Mouse (Mus musculus) heart, adult 2 months (tissue): ENCODE data around the gene Tcerg1l. TPM values are rescaled to one million over a fixed set of nuclear protein-coding genes. Genes with fewer than 3 reads are reported as not detected.
A peak's percentile ranks its signal among the peaks of the same experiment; 100 is the strongest.

ENCODE experiments used
- DNase-seq, 2 experiments: peaks; one replicate each; pipeline ENCODE4 v3.0.0; 2021
- H3K27ac ChIP-seq: fragments of 200-600 bp; 2 replicates; pipeline ENCODE4 v1.8.1; 2022
- H3K27me3 ChIP-seq: fragments of 200-500 bp; 2 replicates; pipeline ENCODE4 v1.6.1; 2012; ENCODE audit warnings: mild to moderate bottlenecking, low read length, inconsistent platforms, mixed read lengths; ENCODE audit not compliant: control insufficient read depth, insufficient read depth
- H3K36me3 ChIP-seq: fragments of 200-500 bp; 2 replicates; pipeline ENCODE4 v1.6.1; 2012; ENCODE audit warnings: low read length, inconsistent platforms; ENCODE audit not compliant: control insufficient read depth, insufficient read depth
- H3K4me1 ChIP-seq: fragments of 200-500 bp; 2 replicates; pipeline ENCODE4 v1.6.1; 2011; ENCODE audit warnings: low read length; ENCODE audit not compliant: control insufficient read depth, insufficient read depth
- H3K4me3 ChIP-seq: fragments of 200-600 bp; 2 replicates; pipeline ENCODE4 v1.8.1; 2022
- H3K79me2 ChIP-seq: fragments of 200-500 bp; replicated peaks from 2 replicates; pipeline ENCODE4 v1.6.1; 2012; ENCODE audit warnings: mild to moderate bottlenecking, inconsistent platforms, low read length, moderate library complexity, mixed read lengths; ENCODE audit not compliant: control insufficient read depth, insufficient read depth
- H3K9ac ChIP-seq: fragments of 200-500 bp; 2 replicates; pipeline ENCODE4 v1.6.1; 2012; ENCODE audit warnings: low read depth, mild to moderate bottlenecking, control low read depth, inconsistent platforms, low read length, mixed read lengths
- CTCF ChIP-seq: fragments of 200-600 bp; IDR thresholded peaks from 2 replicates; pipeline ENCODE4 v1.8.1; 2022; ENCODE audit warnings: antibody characterized with exemption, mild to moderate bottlenecking, moderate library complexity
- EP300 ChIP-seq: fragments of 200-500 bp; IDR thresholded peaks from 2 replicates; pipeline ENCODE4 v1.6.1; 2011; ENCODE audit warnings: low read depth, low read length, control low read depth; ENCODE audit not compliant: insufficient read depth
- POLR2A ChIP-seq: fragments of 200-500 bp; IDR thresholded peaks from 2 replicates; pipeline ENCODE4 v1.6.1; 2011; ENCODE audit warnings: mild to moderate bottlenecking, low read depth, low read length, control low read depth; ENCODE audit not compliant: insufficient read depth
- WGBS: fragments of 180-500 bp; shearing (Covaris S2); methylation state at CpG from one replicate; pipeline ENCODE4 v1.1.7; 2018; 5-methylcytosine and 5-hydroxymethylcytosine counted together
- intact Hi-C: fragments of 180-260 bp; cut with DNase I; formaldehyde crosslinking; loops from one replicate; pipeline ENCODE4 v1.15.1; 2025
- polyA plus RNA-seq: library from polyadenylated mRNA; depleted of rRNA; stranded (reverse); fragments of >200 nt; gene quantifications from 2 replicates; pipeline ENCODE4 v1.2.3, GENCODE M21; 2012
- total RNA-seq, 2 experiments: library from RNA; stranded (reverse); gene quantifications; 2 replicates each; pipeline ENCODE4 v1.2.3; 2021

Gene Tcerg1l
- total and polyA plus RNA-seq, 3 experiments, result not detected

GRCm38 (mm10) chr7:138396109-138396862 is 1.2 kb downstream of the Tcerg1l start:
- intact Hi-C loops, result no loop called here
- Histone ChIP-seq H3K4me3 (no peak overlapping the region), H3K36me3 (no peaks in the 10 kb centered on the region), H3K79me2 (no peaks in the 10 kb centered on the region), H3K27me3 (no peaks in the 10 kb centered on the region; the same call in none of the 2 replicates), H3K4me1 (no peaks in the 10 kb centered on the region), H3K27ac (no peak overlapping the region), H3K9ac (no peak overlapping the region)
- WGBS, result 45% methylated on average over 13 of the region's 13 CpGs
- DNase-seq, result no peak
- TF ChIP-seq POLR2A (no peak), CTCF (no peak), EP300 (no peak)

- TF ChIP-seq EP300, result no peak
- no peak for TF ChIP-seq CTCF
- no peak for TF ChIP-seq POLR2A
- no peaks in the 10 kb centered on the region for H3K4me1 ChIP-seq
- H3K27me3 ChIP-seq, result no peaks in the 10 kb centered on the region
- H3K36me3 ChIP-seq, result no peaks in the 10 kb centered on the region
- WGBS, result 85% methylated on average over 6 of the region's 6 CpGs
- no peaks in the 10 kb centered on the region for H3K79me2 ChIP-seq
- DNase-seq, result no peak
- H3K9ac ChIP-seq, result no peak overlapping the region
- intact Hi-C loops, result no loop called here
- no peak overlapping the region for H3K4me3 ChIP-seq
- H3K27ac ChIP-seq, result no peak overlapping the region
These were observed 7.6 kb downstream of the Tcerg1l start for GRCm38 (mm10) chr7:138389941-138390340.

DNA sequence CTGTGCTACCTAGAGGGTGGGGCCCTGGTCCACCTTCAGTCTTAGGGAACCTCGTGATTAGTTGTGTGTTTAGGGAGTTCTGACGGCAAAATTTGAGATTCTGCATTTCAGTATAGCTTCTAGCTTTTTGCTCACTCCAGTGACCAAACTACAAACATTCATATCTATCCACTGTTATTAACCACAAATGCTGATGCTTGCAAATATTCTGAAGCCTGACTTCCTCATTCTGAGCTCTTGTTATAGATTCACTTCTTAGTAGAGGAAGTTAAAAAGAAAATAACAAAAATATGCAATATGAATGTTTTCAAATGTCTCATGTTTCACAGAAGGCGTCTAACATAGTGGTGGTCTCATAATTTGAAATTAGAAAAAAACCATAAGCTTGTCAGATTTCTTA is 8.5 kb downstream of the Tcerg1l start:
- H3K4me3 ChIP-seq, result no peak overlapping the region
- 60% methylated on average over 3 of the region's 3 CpGs for WGBS
- no peak for DNase-seq
- intact Hi-C loops, result no loop called here
- no peaks in the 10 kb centered on the region for H3K27me3 ChIP-seq
- H3K27ac ChIP-seq, result no peak overlapping the region
- no peak for TF ChIP-seq CTCF
- no peak for TF ChIP-seq POLR2A
- no peak for TF ChIP-seq EP300
- no peaks in the 10 kb centered on the region for H3K4me1 ChIP-seq
- H3K36me3 ChIP-seq, result no peaks in the 10 kb centered on the region
- no peaks in the 10 kb centered on the region for H3K79me2 ChIP-seq
- no peak overlapping the region for H3K9ac ChIP-seq

GRCm38 (mm10) chr7:138379221-138379620 is 18.3 kb downstream of the Tcerg1l start:
- Histone ChIP-seq H3K27me3 (no peaks in the 10 kb centered on the region), H3K4me1 (no peaks in the 10 kb centered on the region), H3K79me2 (no peaks in the 10 kb centered on the region), H3K27ac (no peak overlapping the region), H3K4me3 (no peak overlapping the region), H3K9ac (no peak overlapping the region), H3K36me3 (no peaks in the 10 kb centered on the region)
- no peak for DNase-seq
- 83% methylated on average over 3 of the region's 3 CpGs for WGBS
- TF ChIP-seq EP300 (no peak), CTCF (no peak), POLR2A (no peak)
- intact Hi-C loops, result no loop called here

DNA sequence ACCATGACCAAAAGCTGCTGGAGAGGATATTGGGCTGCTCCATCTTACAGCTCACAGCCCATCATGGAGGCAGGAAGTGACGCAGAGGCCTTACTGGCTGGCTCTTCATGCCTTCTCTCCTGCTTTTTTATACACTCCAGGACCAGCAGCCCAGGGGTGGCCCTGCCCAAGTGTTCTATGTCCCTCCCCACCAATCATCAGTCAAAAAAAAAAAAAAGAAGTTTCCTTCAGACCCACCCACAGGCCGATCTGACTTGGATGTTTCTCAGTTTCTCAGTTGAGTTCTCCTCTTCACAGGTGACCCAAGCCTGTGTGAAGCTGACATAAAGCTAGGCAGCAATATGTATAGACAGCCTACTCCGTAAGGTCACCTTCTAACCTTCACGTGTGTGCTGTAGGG is 19.0 kb downstream of the Tcerg1l start:
- DNase-seq, result peak in 1 of 2 experiments; percentile 1

GRCm38 (mm10) chr7:138375573-138375972 is 22.0 kb downstream of the Tcerg1l start:
- no peaks in the 10 kb centered on the region for H3K27me3 ChIP-seq
- WGBS, result 45% methylated on average over 7 of the region's 7 CpGs
- H3K79me2 ChIP-seq, result no peaks in the 10 kb centered on the region
- no peak overlapping the region for H3K27ac ChIP-seq
- DNase-seq, result no peak
- intact Hi-C loops, result no loop called here
- no peaks in the 10 kb centered on the region for H3K4me1 ChIP-seq
- no peaks in the 10 kb centered on the region for H3K36me3 ChIP-seq
- no peak overlapping the region for H3K9ac ChIP-seq
- no peak overlapping the region for H3K4me3 ChIP-seq
- no peak for TF ChIP-seq CTCF
- TF ChIP-seq POLR2A, result no peak
- no peak for TF ChIP-seq EP300

More for the DNA sequence above, 19.0 kb downstream of the Tcerg1l start:
- H3K36me3 ChIP-seq, result no peaks in the 10 kb centered on the region
- no peak for TF ChIP-seq EP300
- H3K27ac ChIP-seq, result no peak overlapping the region
- H3K27me3 ChIP-seq, result no peaks in the 10 kb centered on the region
- H3K4me1 ChIP-seq, result no peaks in the 10 kb centered on the region
- H3K9ac ChIP-seq, result no peak overlapping the region
- H3K4me3 ChIP-seq, result no peak overlapping the region
- WGBS, result 79% methylated on average over 4 of the region's 4 CpGs
- intact Hi-C loops, result no loop called here
- H3K79me2 ChIP-seq, result no peaks in the 10 kb centered on the region
